Mouse (Mus musculus) hindbrain, embryonic 16.5 days (tissue): ENCODE results near the gene Slc16a3. TPM values are rescaled to one million over a fixed set of nuclear protein-coding genes. Genes with fewer than 3 reads are reported as not detected.

Experiments used
- ATAC-seq: fragments of 200-750 bp; cut with Nextera tagmentation; 2 replicates; pipeline ENCODE4 v1.8.0; 2017; ENCODE audit warnings: moderate TSS enrichment, moderate library complexity
- H3K27ac ChIP-seq: fragments of 300-500 bp; sonication (generic); 2 replicates; pipeline ENCODE4 v1.5.1; 2014; ENCODE audit warnings: low read depth, mild to moderate bottlenecking, control low read depth, low read length, moderate library complexity
- H3K27me3 ChIP-seq: fragments of 300-500 bp; sonication (generic); replicated peaks from 2 replicates; pipeline ENCODE4 v1.6.1; 2014; ENCODE audit warnings: low read length; ENCODE audit not compliant: control insufficient read depth, insufficient read depth
- H3K36me3 ChIP-seq: fragments of 300-500 bp; sonication (generic); 2 replicates; pipeline ENCODE4 v1.6.1; 2014; ENCODE audit warnings: mild to moderate bottlenecking, low read length, moderate library complexity, mixed read lengths; ENCODE audit not compliant: control insufficient read depth, insufficient read depth
- H3K4me1 ChIP-seq: fragments of 300-500 bp; sonication (generic); 2 replicates; pipeline ENCODE4 v1.6.1; 2014; ENCODE audit warnings: low read depth, low read length; ENCODE audit not compliant: control insufficient read depth, insufficient read depth
- H3K4me2 ChIP-seq: fragments of 300-500 bp; sonication (generic); 2 replicates; pipeline ENCODE4 v1.6.1; 2014; ENCODE audit warnings: mild to moderate bottlenecking, low read length, control low read depth, moderate library complexity
- H3K4me3 ChIP-seq: fragments of 300-500 bp; sonication (generic); 2 replicates; pipeline ENCODE4 v1.5.1; 2014; ENCODE audit warnings: mild to moderate bottlenecking, low read length, control low read depth, moderate library complexity
- H3K9ac ChIP-seq: fragments of 300-500 bp; sonication (generic); 2 replicates; pipeline ENCODE4 v1.6.1; 2014; ENCODE audit warnings: low read depth, mild to moderate bottlenecking, control low read depth, low read length, moderate library complexity
- H3K9me3 ChIP-seq: fragments of 300-500 bp; sonication (generic); 2 replicates; pipeline ENCODE4 v1.6.1; 2014; ENCODE audit warnings: mild to moderate bottlenecking, low read length, moderate library complexity; ENCODE audit not compliant: control insufficient read depth
- WGBS: fragments of 180-500 bp; shearing (Covaris S2); extraction: QIAGEN DNeasy Blood & Tissue Kit; methylation state at CpG from one replicate; pipeline ENCODE4 v1.1.7; 2014; 5-methylcytosine and 5-hydroxymethylcytosine counted together
- polyA plus RNA-seq: library from polyadenylated mRNA; unstranded; fragments of >200 nt; fragmentation: Nextera tagmentation; extraction: Ambion mirVana; gene quantifications from 2 replicates; pipeline ENCODE4 v1.2.1, GENCODE M21; 2015

The Slc16a3 gene
- polyA plus RNA-seq, 1 experiment from 2014 or later: 11.5 TPM

GRCm38 (mm10) chr11:120962909-120963308 lies 14.6 kb downstream of the Slc16a3 start:
- no peak for ATAC-seq
- H3K4me3 ChIP-seq: no peak overlapping the region
- 90% methylated on average over 7 of the region's 7 CpGs for WGBS

DNA sequence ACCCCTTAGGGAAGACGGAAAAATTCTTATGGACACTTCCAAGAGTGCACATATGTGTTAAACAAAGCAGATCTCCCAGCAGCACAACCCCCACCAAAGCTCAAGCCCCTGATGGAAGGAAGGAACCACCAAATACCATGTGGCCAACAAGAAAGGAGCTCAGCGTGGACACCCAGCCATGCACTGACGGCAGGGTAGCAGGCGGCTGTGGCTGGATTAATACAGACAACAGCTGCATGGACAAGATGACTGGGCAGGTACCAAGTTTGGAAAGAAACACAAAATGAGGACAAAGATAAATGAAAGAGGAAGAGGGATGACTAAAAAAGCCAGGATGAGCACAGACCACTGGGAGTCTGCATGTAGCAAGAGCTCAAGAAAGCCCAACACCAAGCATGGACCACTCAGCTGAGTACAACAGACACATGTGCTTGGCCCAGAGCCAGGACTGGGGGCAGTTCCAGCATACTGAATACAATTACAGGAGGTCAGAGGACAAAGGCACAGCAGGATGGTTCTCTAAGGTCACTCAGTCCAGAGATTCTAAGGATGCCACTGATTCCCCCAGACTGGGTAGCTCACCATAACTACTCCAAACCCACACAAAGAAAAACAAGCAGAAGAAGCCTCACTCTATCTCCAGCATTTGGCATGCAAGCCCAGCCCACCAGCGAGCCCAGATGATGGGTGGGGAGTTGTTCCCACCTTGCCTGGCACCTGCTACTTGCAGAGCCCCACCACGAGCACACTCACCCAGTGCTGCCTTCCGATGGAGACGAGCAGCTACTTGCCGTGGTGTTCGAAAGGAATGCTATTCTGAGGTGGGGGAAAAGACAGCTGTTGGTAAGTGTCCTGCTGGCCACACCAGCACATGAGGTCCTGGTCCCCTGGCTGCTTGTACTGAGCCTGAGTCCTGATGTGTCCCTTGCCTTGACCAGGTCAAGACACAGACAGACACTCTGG lies 16.2 kb downstream of the Slc16a3 start:
- ATAC-seq: no peak
- Histone ChIP-seq H3K36me3 (peaks cover 62% of the 10 kb centered on the region), H3K9me3 (no peaks in the 10 kb centered on the region), H3K27ac (no peak overlapping the region), H3K9ac (no peak overlapping the region), H3K4me1 (no peaks in the 10 kb centered on the region), H3K4me2 (no peak overlapping the region), H3K27me3 (no peaks in the 10 kb centered on the region), H3K4me3 (no peak overlapping the region)
- WGBS: 71% methylated on average over 10 of the region's 10 CpGs

More at GRCm38 (mm10) chr11:120962909-120963308, 14.6 kb downstream of the Slc16a3 start:
- no peak overlapping the region for H3K9ac ChIP-seq
- H3K9me3 ChIP-seq: no peaks in the 10 kb centered on the region
- no peak overlapping the region for H3K4me2 ChIP-seq
- no peak overlapping the region for H3K27ac ChIP-seq
- H3K27me3 ChIP-seq: no peaks in the 10 kb centered on the region
- no peaks in the 10 kb centered on the region for H3K4me1 ChIP-seq
- peaks cover 51% of the 10 kb centered on the region for H3K36me3 ChIP-seq

- no peak overlapping the region for H3K9ac ChIP-seq
- H3K27me3 ChIP-seq: no peaks in the 10 kb centered on the region
- 79% methylated on average over 4 of the region's 4 CpGs for WGBS
- no peaks in the 10 kb centered on the region for H3K4me1 ChIP-seq
- H3K27ac ChIP-seq: no peak overlapping the region
- H3K9me3 ChIP-seq: no peaks in the 10 kb centered on the region
- peaks cover 65% of the 10 kb centered on the region for H3K36me3 ChIP-seq
- no peak overlapping the region for H3K4me2 ChIP-seq
- no peak overlapping the region for H3K4me3 ChIP-seq
- ATAC-seq: no peak
Measured at GRCm38 (mm10) chr11:120965587-120965986, 17.3 kb downstream of the Slc16a3 start.

- Histone ChIP-seq H3K9me3 (no peaks in the 10 kb centered on the region), H3K4me2 (no peak overlapping the region), H3K27ac (no peak overlapping the region), H3K36me3 (peaks cover 73% of the 10 kb centered on the region), H3K9ac (no peak overlapping the region), H3K27me3 (no peaks in the 10 kb centered on the region), H3K4me1 (no peaks in the 10 kb centered on the region), H3K4me3 (no peak overlapping the region)
- WGBS: 95% methylated on average over 5 of the region's 5 CpGs
- ATAC-seq: no peak
Measured at GRCm38 (mm10) chr11:120969742-120970141, 21.5 kb downstream of the Slc16a3 start.

DNA sequence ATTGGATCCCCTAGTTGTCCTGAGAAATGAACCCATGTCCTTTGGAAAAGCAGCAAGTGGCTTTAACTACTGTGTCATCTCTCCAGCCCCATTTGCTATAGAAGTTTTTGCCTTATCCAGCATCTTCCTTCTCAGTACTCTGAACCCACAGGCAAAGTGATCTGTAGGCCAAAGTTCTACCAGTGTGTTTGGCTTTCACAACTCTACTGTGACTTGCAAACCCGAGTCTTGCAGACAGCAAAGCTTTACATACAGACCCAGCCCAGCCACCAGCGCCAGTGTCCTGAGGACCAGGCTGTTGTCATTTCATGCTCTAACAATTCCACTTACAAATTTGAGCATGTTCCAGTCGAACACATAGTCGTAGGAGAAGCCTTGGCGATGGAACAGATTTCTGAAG lies 23.0 kb downstream of the Slc16a3 start:
- WGBS: 91% methylated on average over 5 of the region's 5 CpGs
- no peaks in the 10 kb centered on the region for H3K27me3 ChIP-seq
- no peaks in the 10 kb centered on the region for H3K9me3 ChIP-seq
- ATAC-seq: no peak
- peaks cover 62% of the 10 kb centered on the region for H3K36me3 ChIP-seq
- no peak overlapping the region for H3K4me3 ChIP-seq
- H3K27ac ChIP-seq: no peak overlapping the region
- no peak overlapping the region for H3K4me2 ChIP-seq
- no peak overlapping the region for H3K9ac ChIP-seq
- H3K4me1 ChIP-seq: no peaks in the 10 kb centered on the region

- no peak overlapping the region for H3K4me3 ChIP-seq
- no peak for ATAC-seq
- 76% methylated on average over 6 of the region's 6 CpGs for WGBS
Measured at GRCm38 (mm10) chr11:120973318-120973717, 25.0 kb downstream of the Slc16a3 start.

DNA sequence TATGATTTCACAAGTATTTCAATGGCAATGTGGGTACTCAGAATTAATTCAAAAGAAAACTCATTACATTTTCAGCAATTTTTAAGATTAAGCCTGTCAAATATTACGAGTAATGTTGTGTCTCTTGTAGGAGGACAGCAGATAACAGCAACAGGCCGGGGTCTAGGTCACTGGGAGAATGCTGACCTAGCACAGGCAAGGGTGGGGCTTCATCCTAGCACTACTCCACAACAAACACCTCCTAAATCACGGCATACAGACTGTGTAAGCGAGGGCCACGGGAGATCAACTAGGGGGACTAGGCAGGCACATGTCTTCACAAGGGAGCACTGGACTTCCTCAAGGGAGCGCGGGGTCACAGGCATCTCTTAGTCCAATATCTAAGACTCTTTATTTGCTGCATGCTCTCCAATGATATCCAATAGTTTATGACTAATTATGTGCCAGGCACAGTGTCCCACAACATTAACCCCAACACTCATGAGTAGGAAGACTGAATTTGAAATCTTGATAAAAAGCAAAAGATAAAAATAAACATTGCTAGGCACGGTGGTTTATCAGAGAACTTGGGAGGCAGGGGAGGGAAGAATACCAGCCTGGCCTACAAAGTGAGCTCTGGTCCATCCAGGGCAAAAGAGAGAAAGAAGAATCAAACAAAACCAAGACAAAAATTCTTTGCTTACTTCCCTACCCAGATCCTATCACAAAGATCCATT lies 31.6 kb downstream of the Slc16a3 start:
- H3K4me3 ChIP-seq: no peak overlapping the region
- H3K4me1 ChIP-seq: no peaks in the 10 kb centered on the region
- no peak for ATAC-seq
- H3K36me3 ChIP-seq: peaks cover 24% of the 10 kb centered on the region
- no peaks in the 10 kb centered on the region for H3K27me3 ChIP-seq
- no peak overlapping the region for H3K9ac ChIP-seq
- H3K4me2 ChIP-seq: no peak overlapping the region
- H3K27ac ChIP-seq: no peak overlapping the region
- no peaks in the 10 kb centered on the region for H3K9me3 ChIP-seq
- WGBS: 89% methylated on average over 8 of the region's 8 CpGs

More at GRCm38 (mm10) chr11:120973318-120973717, 25.0 kb downstream of the Slc16a3 start:
- Histone ChIP-seq H3K4me1 (no peaks in the 10 kb centered on the region), H3K27ac (no peak overlapping the region), H3K27me3 (no peaks in the 10 kb centered on the region), H3K36me3 (peaks cover 48% of the 10 kb centered on the region), H3K9me3 (no peaks in the 10 kb centered on the region), H3K4me2 (no peak overlapping the region), H3K9ac (no peak overlapping the region)

DNA sequence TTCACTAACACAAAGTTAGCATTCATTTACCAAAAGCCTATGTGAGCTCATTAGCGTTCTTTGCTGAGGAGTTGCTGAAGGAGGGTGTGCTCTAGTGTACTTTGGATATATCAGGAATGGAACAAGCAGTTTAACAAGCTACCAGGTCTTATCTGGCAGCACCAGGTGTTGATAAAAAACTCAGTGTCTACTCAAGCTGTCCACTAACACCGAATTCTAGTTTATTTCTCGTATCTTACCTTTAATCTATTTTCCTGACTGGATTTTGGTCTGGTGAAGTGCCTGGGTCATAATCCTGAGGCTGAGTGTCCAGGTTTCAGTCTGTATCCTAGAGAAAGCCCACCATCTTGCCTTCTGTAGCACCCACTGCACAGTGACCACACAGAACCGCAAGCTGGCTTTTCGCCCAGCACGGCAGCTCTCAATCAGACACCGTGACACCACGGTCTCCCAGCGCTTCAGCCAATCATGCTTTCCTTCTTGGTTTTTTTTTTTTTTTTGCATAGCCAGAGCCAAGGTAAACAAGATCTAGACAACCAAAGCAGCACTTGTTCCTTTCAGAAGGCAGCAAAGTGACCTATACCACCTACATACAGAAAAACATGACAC lies 32.3 kb downstream of the Slc16a3 start:
- Histone ChIP-seq H3K36me3 (peaks cover 24% of the 10 kb centered on the region), H3K4me1 (no peaks in the 10 kb centered on the region), H3K4me3 (no peak overlapping the region), H3K9me3 (no peaks in the 10 kb centered on the region), H3K9ac (no peak overlapping the region), H3K27me3 (no peaks in the 10 kb centered on the region), H3K27ac (no peak overlapping the region), H3K4me2 (no peak overlapping the region)
- no peak for ATAC-seq
- 79% methylated on average over 9 of the region's 9 CpGs for WGBS

DNA sequence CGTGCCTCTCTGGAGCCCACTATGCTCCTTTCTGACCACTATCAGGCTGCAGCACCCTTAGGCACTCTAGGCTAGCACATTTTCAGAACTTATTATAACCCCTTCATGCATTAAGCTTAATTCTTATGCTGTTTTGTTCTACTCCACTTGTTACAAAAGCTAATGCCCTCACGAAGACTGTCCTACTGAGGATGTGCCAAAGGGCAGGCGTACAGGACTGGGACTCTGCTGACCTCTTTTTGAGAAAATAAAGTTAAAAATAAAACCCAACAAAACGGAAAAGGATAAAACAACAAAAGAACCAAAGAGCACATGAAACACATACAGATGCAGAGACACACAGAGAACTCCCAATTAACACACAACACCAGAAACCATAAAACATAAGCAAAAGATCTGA lies 33.4 kb downstream of the Slc16a3 start:
- Histone ChIP-seq H3K36me3 (peaks cover 29% of the 10 kb centered on the region), H3K27me3 (no peaks in the 10 kb centered on the region), H3K4me1 (no peaks in the 10 kb centered on the region), H3K27ac (no peak overlapping the region), H3K4me3 (no peak overlapping the region), H3K9ac (no peak overlapping the region), H3K4me2 (no peak overlapping the region), H3K9me3 (no peaks in the 10 kb centered on the region)
- WGBS: 85% methylated on average over 4 of the region's 4 CpGs
- no peak for ATAC-seq
